Mouse (Mus musculus): ENCODE measurements around the gene Atp13a2.
A peak's percentile ranks its signal among the peaks of the same experiment; 100 is the strongest.

The Atp13a2 gene

GRCm38 (mm10) chr4:140986711-140987395 is at the start of gene Atp13a2:
Atp13a2 (plus strand) TSS chr4:140986873.
- peak; percentile 91 for DNase-seq

GRCm38 (mm10) chr4:140944356-140944755 is 42.3 kb upstream of the Atp13a2 start:
- DNase-seq, result peak; percentile 75

- DNase-seq, result peak; percentile 92
Measured at GRCm38 (mm10) chr4:140944961-140945442, 41.7 kb upstream of the Atp13a2 start.

- peak; percentile 53 for DNase-seq
Measured at GRCm38 (mm10) chr4:140945571-140945970, 41.1 kb upstream of the Atp13a2 start.

- peak; percentile 46 for DNase-seq
Measured at GRCm38 (mm10) chr4:140946048-140946447, 40.6 kb upstream of the Atp13a2 start.

- no peak for DNase-seq
Measured at GRCm38 (mm10) chr4:140946580-140947205, 40.0 kb upstream of the Atp13a2 start.

GRCm38 (mm10) chr4:140947487-140948440 is 38.9 kb upstream of the Atp13a2 start:
- no peak for DNase-seq

- peak; percentile 69 for DNase-seq
Measured at GRCm38 (mm10) chr4:140948481-140948880, 38.2 kb upstream of the Atp13a2 start.

- peak; percentile 60 for DNase-seq
Measured at GRCm38 (mm10) chr4:140949052-140949451, 37.6 kb upstream of the Atp13a2 start.

- DNase-seq, result peak; percentile 44
Measured at GRCm38 (mm10) chr4:140949616-140950015, 37.1 kb upstream of the Atp13a2 start.

GRCm38 (mm10) chr4:140950574-140950973 is 36.1 kb upstream of the Atp13a2 start:
- DNase-seq, result no peak

GRCm38 (mm10) chr4:140951861-140952641 is 34.6 kb upstream of the Atp13a2 start:
- peak; percentile 65 for DNase-seq

- no peak for DNase-seq
Measured at GRCm38 (mm10) chr4:140957131-140957702, 29.5 kb upstream of the Atp13a2 start.

- peak; percentile 90 for DNase-seq
Measured at GRCm38 (mm10) chr4:140957725-140958124, 28.9 kb upstream of the Atp13a2 start.

- no peak for DNase-seq
Measured at GRCm38 (mm10) chr4:140958319-140958718, 28.4 kb upstream of the Atp13a2 start.

- no peak for DNase-seq
Measured at GRCm38 (mm10) chr4:140959128-140959679, 27.5 kb upstream of the Atp13a2 start.

- DNase-seq, result no peak
Measured at GRCm38 (mm10) chr4:140959715-140960479, 26.8 kb upstream of the Atp13a2 start.

GRCm38 (mm10) chr4:140960781-140961466 is 25.7 kb upstream of the Atp13a2 start, which contains the start of gene Sdhb:
Sdhb (plus strand) TSS chr4:140961203.
- DNase-seq, result peak; percentile 93

GRCm38 (mm10) chr4:140961467-140962206 is 25.0 kb upstream of the Atp13a2 start:
- no peak for DNase-seq
